Mouse (Mus musculus): ENCODE measurements at regions not wholly inside any gene's neighbourhood (a gene's known extent, or its start where the extent isn't known, plus 50 kb on each side); places are given as distances from the start of the nearest gene placed in this dataset.

DNA sequence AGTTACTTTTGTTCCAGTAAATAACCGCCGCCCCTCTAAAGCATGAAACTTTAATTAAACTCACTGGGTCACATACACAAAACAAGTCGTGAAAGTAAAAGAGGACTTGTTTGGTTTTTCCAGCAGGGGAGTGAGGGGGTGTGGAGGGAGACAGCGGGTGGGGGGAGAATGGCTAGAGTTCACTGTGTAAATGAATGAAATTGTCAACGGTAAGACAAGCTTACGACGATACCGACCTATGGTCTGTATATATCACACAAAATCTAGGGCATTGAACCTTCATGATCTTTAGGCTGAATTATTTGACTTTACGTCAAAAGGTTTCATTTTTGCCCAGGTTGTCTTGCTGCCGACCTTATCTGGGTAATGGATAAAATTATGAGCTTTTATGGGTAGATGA, 155.5 kb downstream of the Fbxo8 start:
- no peak for TF ChIP-seq CTCF (conservative IDR thresholded peaks at IDR 0.05 in 1 of 2, IDR thresholded peaks at IDR 0.05 in 1 of 2; ENCODE audit: low read depth in 2 of 2, low read length in 2 of 2)
- no peak for TF ChIP-seq BHLHE40 (IDR thresholded peaks at IDR 0.05; ENCODE audit: low read depth, low read length)
- no peak for TF ChIP-seq UBTF (IDR thresholded peaks at IDR 0.05; ENCODE audit: low read depth, low read length)
- no peak for TF ChIP-seq MXI1 (IDR thresholded peaks at IDR 0.05; ENCODE audit: low read depth, low read length)
- TF ChIP-seq POLR2A (IDR thresholded peaks at IDR 0.05; ENCODE audit: low read depth, low read length): no peak
- TF ChIP-seq CHD2 (IDR thresholded peaks at IDR 0.05; ENCODE audit: low read length): no peak
- TF ChIP-seq HCFC1 (IDR thresholded peaks at IDR 0.05; ENCODE audit: low read depth, low read length): no peak
- TF ChIP-seq MAX (IDR thresholded peaks at IDR 0.05; ENCODE audit: low read length): no peak
- no peak for TF ChIP-seq EP300 (IDR thresholded peaks at IDR 0.05; ENCODE audit: low read length)
- TF ChIP-seq USF1 (IDR thresholded peaks at IDR 0.05; ENCODE audit: low read depth, low read length): no peak
- TF ChIP-seq POLR2AphosphoS2 (IDR thresholded peaks at IDR 0.05; ENCODE audit: low read depth, low read length): no peak
- no peak for TF ChIP-seq ELF1 (IDR thresholded peaks at IDR 0.05; ENCODE audit: low read depth, low read length)
- TF ChIP-seq TBP (conservative IDR thresholded peaks at IDR 0.05; ENCODE audit: low read depth, low read length): no peak
